Mouse (Mus musculus) kidney, postnatal 25 days (tissue): ENCODE data around the gene Mphosph10.

Source experiments
- DNase-seq, 2 experiments: peaks; one replicate each; pipeline ENCODE4 v3.0.0; 2021; ENCODE audit warnings: mixed read lengths in 2 of 2

Mphosph10 gene

DNA sequence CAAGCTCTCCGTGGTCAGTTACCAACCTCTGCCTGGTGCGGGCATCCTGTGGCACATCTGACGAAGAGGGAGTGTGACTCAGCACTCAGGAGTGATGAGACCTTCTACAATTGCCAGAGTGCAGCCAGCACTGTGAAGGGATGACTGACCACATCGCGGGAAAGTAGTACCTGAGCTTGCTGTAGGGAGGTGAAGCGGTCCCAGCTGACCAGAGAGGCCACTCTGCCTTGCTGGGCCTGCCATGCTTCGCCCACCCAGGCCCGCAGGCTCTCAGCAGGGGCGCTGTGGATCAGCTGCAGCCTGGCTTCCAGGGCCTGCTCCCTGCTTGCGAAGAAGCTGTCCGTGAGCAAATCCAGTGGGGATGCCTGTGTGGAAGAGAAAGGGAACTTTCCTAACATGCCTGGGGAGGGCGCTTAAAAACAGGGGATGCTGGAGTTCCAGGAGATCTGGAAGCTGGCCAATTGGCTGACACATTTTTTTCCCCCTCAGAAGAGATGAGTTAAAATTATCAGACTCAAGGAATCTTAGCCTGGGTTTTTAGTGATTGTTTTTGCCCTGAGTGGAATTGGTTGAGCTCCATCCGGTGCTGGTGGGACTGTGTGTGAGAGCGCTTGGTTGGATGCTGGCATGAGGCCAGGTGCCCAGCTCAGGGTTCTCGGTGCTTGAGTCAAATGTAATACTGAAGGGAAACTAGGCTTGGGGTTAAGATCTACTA lies 42.8 kb downstream of the Mphosph10 start:
- peak in 1 of 2 experiments; percentile 35 for DNase-seq

DNA sequence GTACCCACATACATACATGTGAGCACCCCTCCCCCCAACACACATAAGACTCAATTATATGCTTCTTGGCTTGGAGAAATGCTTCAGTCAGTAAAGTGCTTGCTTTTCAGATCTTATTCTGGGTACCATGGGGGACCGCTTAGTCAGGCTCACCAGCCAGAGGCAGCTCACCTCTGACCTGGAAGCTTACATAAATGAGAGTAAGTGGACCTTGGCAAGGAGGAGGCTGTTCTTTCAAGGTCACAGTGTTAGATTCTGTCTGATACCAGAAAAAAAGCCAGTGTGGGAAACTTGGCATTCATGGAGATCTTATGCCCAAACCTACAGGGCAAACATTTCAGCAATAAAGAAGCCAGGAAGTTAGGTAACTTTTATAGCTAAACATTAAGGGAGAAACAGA lies 44.3 kb downstream of the Mphosph10 start:
- DNase-seq, result peak; percentile 18 to 64

DNA sequence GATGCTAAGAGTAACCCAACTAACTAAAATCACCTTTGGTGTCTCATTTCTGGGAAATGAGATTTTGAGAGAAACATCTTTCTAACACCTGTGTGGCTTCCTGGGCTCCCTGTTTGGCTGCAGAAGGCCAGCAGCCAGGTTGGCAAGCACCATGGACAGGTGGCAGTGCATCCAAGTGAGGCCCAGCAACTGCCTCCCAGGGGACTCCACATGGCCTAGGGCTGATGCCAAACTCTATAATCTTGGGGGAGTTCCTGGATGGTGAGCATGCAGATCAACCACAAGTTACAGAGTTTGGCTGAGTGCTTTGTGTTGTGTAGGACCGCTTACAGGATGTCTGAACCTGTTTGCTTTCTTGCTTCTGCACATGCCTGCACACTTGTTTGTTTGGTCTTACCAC lies 59.4 kb downstream of the Mphosph10 start:
- no peak for DNase-seq

DNA sequence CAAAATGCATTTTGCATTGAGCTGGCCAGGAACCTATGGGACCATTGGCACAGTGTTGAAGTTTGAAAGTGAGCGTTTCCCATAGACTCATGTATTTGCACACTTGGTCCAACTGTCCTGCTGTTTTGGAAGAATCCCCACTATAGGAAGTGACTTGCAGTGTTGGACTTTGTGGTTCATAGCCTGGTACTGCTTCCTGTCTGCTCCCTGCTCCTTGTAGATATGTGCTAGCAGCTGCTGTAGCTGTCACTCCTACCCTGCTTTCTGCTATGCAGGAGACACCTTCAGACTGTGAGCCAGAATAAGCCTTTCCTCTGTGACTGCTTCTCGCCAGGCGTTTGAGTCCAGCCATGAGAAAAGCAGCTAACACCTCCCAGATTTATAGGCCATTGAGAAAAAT lies 60.8 kb downstream of the Mphosph10 start:
- no peak for DNase-seq

DNA sequence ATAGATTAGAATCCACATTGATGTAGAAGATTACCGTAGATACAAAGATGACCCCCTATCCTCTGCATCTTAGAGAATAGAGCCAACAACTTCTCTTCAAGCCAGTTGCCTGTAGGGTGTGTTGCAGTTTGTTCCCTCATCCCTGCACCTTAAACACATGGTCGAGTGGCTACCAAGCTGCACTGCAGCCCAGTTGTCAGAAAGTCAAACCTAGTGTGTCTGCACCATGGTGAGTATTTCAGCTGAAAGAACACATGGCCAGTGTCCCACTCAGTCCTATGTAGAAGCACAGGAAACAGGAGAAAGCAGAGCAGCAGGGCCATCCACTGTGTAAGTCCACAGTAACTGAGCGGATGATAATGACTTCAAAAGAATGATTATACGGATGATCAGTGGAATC lies 64.6 kb downstream of the Mphosph10 start:
- DNase-seq, result no peak

DNA sequence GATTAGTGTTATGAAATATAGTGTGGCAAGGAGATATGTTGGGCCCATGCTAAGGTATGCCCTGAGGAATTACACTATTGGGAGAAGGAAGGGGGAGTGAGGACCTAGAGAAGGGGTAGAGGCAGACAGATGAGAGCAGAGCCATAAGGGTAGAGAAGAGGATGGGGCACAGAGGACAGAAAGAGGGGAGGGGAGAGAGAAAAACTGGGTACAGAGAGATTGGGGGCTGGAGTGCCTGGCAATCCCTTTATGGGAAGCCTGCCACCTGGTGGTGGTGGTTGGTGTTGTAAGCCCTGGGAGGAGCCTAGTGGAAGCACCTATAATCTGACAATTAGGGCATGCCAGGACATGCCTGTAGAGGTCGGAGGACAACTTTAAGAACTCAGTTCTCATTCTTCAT lies 65.2 kb downstream of the Mphosph10 start:
- DNase-seq, result peak; percentile 78 to 90
